Mouse (Mus musculus): ENCODE data around the gene BC003965. TPM values are rescaled to one million over a fixed set of nuclear protein-coding genes. Genes with fewer than 3 reads are reported as not detected.

Gene BC003965
- polyA plus RNA-seq, 1 experiment from 2014 or later, result 32.1 TPM

Other genes with a start within 250 kb of the BC003965 start
- 24.0 and 27.6 TPM in 2 replicates for gene Mapk8ip3, start 247.6 kb upstream of the BC003965 start, polyA plus RNA-seq (2015; fragmentation: Nextera tagmentation; extraction: Ambion mirVana)
- gene Jpt2, start 223.9 kb upstream of the BC003965 start, polyA plus RNA-seq (2015; fragmentation: Nextera tagmentation; extraction: Ambion mirVana), result 186 and 189 TPM in 2 replicates
- 6.3 and 7.6 TPM in 2 replicates for gene Cramp1l, start 168.8 kb upstream of the BC003965 start, polyA plus RNA-seq (2015; fragmentation: Nextera tagmentation; extraction: Ambion mirVana)
- gene Ift140, start 168.5 kb upstream of the BC003965 start, polyA plus RNA-seq (2015; fragmentation: Nextera tagmentation; extraction: Ambion mirVana), result 17.0 and 18.1 TPM in 2 replicates
- gene Tmem204, start 101.0 kb upstream of the BC003965 start, polyA plus RNA-seq (2015; fragmentation: Nextera tagmentation; extraction: Ambion mirVana), result 88.2 and 93.2 TPM in 2 replicates
- 42.2 and 46.3 TPM in 2 replicates for gene Telo2, start 68.6 kb upstream of the BC003965 start, polyA plus RNA-seq (2015; fragmentation: Nextera tagmentation; extraction: Ambion mirVana)
- 0.14 TPM in 1 of 2 replicates, not detected in the other for gene Ptx4, start 63.8 kb upstream of the BC003965 start, polyA plus RNA-seq (2015; fragmentation: Nextera tagmentation; extraction: Ambion mirVana)
- 21.4 and 22.4 TPM in 2 replicates for gene Clcn7, start 51.2 kb upstream of the BC003965 start, polyA plus RNA-seq (2015; fragmentation: Nextera tagmentation; extraction: Ambion mirVana)
- gene Ccdc154, start 22.1 kb upstream of the BC003965 start, polyA plus RNA-seq (2015; fragmentation: Nextera tagmentation; extraction: Ambion mirVana), result 0.44 and 0.50 TPM in 2 replicates
- gene Gm38655, start 9.1 kb upstream of the BC003965 start, polyA plus RNA-seq (2015; fragmentation: Nextera tagmentation; extraction: Ambion mirVana), result 9.0 and 10.3 TPM in 2 replicates
- 8.6 and 8.8 TPM in 2 replicates for gene Unkl, start 3.8 kb downstream of the BC003965 start, polyA plus RNA-seq (2015; fragmentation: Nextera tagmentation; extraction: Ambion mirVana)
- gene Gnptg, start 55.6 kb downstream of the BC003965 start, polyA plus RNA-seq (2015; fragmentation: Nextera tagmentation; extraction: Ambion mirVana), result 43.3 and 47.2 TPM in 2 replicates
- gene Tsr3, start 55.6 kb downstream of the BC003965 start, polyA plus RNA-seq (2015; fragmentation: Nextera tagmentation; extraction: Ambion mirVana), result 45.9 and 46.4 TPM in 2 replicates
- 0.91 and 1.2 TPM in 2 replicates for gene Baiap3, start 71.8 kb downstream of the BC003965 start, polyA plus RNA-seq (2015; fragmentation: Nextera tagmentation; extraction: Ambion mirVana)
- gene Ube2i, start 90.1 kb downstream of the BC003965 start, polyA plus RNA-seq (2015; fragmentation: Nextera tagmentation; extraction: Ambion mirVana), result 698 TPM in 2 replicates
- 0.80 and 1.3 TPM in 2 replicates for gene Prss34, start 113.8 kb downstream of the BC003965 start, polyA plus RNA-seq (2015; fragmentation: Nextera tagmentation; extraction: Ambion mirVana)
- not detected in 2 replicates for gene Prss28, start 124.1 kb downstream of the BC003965 start, polyA plus RNA-seq (2015; fragmentation: Nextera tagmentation; extraction: Ambion mirVana)
- gene Prss29, start 134.1 kb downstream of the BC003965 start, polyA plus RNA-seq (2015; fragmentation: Nextera tagmentation; extraction: Ambion mirVana), result not detected in 2 replicates
- gene Tpsab1, start 161.0 kb downstream of the BC003965 start, polyA plus RNA-seq (2015; fragmentation: Nextera tagmentation; extraction: Ambion mirVana), result 0.19 and 0.24 TPM in 2 replicates
- gene Tpsb2, start 181.8 kb downstream of the BC003965 start, polyA plus RNA-seq (2015; fragmentation: Nextera tagmentation; extraction: Ambion mirVana), result 3.6 and 5.7 TPM in 2 replicates
- gene Tpsg1, start 184.7 kb downstream of the BC003965 start, polyA plus RNA-seq (2015; fragmentation: Nextera tagmentation; extraction: Ambion mirVana), result 0.46 and 0.76 TPM in 2 replicates
- 2.5 and 2.6 TPM in 2 replicates for gene Cacna1h, start 249.2 kb downstream of the BC003965 start, polyA plus RNA-seq (2015; fragmentation: Nextera tagmentation; extraction: Ambion mirVana)

Measured in lung, embryonic 15.5 days (tissue).